Mouse (Mus musculus): ENCODE results near the gene Olfr972. TPM values are rescaled to one million over a fixed set of nuclear protein-coding genes. Genes with fewer than 3 reads are reported as not detected.
"Not testable (repeated sequence)": the region's sequence is repeated elsewhere in the genome, so short reads cannot be mapped to it uniquely, and the experiment has no call there.

The Olfr972 gene
- polyA plus RNA-seq (2015; fragmentation: Nextera tagmentation; extraction: Ambion mirVana): not detected in 2 replicates

DNA sequence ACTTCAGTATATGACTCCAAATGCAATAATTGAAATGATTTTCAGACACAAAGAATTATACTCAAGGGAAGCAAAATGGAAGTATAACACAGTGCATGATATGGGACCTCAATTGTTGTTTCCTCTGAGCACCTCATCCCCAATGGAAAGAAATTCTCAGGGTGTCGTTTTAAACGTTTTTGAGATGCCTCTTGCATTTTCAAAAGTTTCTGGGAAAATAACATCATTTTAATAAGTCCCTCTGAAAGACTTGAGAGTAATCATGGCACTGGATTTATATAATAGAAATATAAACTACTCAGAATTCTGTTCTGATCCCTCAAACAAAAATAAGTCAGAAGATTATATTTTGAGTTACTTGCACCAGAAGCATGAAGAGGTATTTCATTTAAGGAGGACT is at the start of gene Olfr972:
TSS of gene Olfr972 (plus strand) at position 301 of the 400 bp plus-strand sequence.
- H3K9me3 ChIP-seq (replicated peaks): no peaks in the 10 kb centered on the region
- no peaks in the 10 kb centered on the region for H3K36me3 ChIP-seq
- no peak within 1 kb of the TSS for H3K9ac ChIP-seq
- 44% methylated on average over 2 of the region's 2 CpGs for WGBS
- H3K4me2 ChIP-seq: no peak within 1 kb of the TSS
- no peak for ATAC-seq (replicated peaks; ENCODE audit: insufficient number of reproducible peaks, insufficient read depth, low FRiP score, low read depth)
- no peaks in the 10 kb centered on the region for H3K4me1 ChIP-seq (replicated peaks)
- H3K27me3 ChIP-seq: no peaks in the 10 kb centered on the region
- no peak within 1 kb of the TSS for H3K27ac ChIP-seq
- H3K4me3 ChIP-seq: no peak within 1 kb of the TSS

DNA sequence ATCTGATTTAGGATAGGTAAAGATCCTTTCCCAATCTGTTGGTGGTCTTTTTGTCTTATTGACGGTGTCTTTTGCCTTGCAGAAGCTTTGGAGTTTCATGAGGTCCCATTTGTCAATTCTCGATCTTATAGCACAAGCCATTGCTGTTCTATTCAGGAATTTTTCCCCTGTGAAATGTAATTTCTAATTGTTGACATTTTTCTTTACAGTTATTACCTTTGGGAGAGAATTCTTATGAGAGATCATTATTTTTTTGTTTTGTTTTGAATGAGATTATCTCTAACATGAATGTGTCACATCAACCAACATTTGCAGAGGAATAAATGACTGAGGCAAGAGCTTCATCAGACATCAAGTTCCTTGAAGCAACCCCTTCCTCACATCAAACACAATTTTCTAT is 29.6 kb upstream of the Olfr972 start, which contains the start of gene Olfr971:
TSS of gene Olfr971 (plus strand) at position 301 of the 400 bp plus-strand sequence.
- not testable (repeated sequence) for H3K4me2 ChIP-seq; H3K9me3 ChIP-seq (replicated peaks); H3K9ac ChIP-seq; H3K36me3 ChIP-seq; H3K27ac ChIP-seq; H3K27me3 ChIP-seq; H3K4me1 ChIP-seq (replicated peaks); ATAC-seq (replicated peaks; ENCODE audit: insufficient number of reproducible peaks, insufficient read depth, low FRiP score, low read depth); H3K4me3 ChIP-seq
- WGBS: 78% methylated on average over 2 of the region's 2 CpGs

DNA sequence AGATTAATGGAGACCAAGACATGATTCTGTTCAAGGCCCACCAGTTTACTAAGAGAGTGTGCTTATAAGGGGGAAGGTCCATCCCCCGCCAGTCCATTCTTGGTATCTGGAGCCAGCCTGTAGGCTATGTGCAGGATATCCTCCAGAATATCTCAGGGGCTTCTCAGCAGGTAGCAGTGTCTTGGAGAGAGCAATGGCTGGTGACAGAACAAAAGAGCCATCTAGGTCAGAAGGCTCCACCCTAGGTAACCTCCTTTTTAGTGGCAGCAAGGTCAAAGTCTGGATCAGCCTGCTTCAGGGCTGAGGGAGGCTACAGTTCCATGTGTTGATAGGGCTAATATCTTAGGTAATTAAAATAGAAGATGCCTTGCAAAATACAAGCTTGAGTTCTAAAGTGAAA is 5.8 kb downstream of the Olfr972 start:
- not testable (repeated sequence) for ATAC-seq (replicated peaks; ENCODE audit: insufficient number of reproducible peaks, insufficient read depth, low FRiP score, low read depth); H3K4me2 ChIP-seq; H3K4me3 ChIP-seq; H3K27ac ChIP-seq; H3K9me3 ChIP-seq (replicated peaks); H3K4me1 ChIP-seq (replicated peaks); H3K36me3 ChIP-seq; H3K27me3 ChIP-seq; H3K9ac ChIP-seq
- 77% methylated on average over 1 of the region's 1 CpGs for WGBS

DNA sequence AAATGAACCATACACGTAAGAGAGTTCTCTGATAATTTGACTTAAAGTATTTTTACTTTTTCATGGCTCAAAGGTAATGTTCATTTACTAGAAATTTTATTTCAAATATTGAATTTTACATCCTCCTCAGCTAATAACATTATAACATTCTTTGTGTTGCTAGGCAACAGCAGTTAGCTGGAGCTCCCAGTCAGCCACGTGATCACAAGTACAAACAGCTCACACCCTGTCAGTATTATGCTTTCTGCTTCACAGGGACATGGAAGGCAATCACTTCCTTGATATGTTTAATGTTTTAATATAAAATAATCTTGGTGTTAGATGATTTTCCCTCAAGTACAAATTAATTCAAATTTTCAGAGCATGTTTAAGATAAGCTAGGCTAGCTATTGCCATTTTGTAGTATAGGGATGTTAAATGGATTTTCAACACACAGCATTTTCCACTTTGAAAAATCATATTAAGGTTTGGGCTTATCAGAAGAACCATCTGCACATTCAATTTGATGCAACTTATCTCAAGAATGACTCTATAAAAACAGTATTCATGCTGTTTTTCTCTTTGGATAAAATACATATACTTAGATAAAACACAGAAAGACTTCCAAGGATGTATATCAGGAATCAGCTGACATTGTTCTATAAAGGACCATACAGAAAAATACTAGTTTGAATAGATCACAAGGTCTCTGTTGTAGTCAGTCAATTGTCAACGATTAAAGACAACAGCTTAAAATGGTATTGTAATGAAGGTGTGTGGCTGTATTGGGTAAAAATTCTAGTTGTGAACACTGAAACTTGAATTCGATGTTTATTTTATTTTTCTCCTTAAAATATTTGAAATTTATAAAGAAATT is 11.5 kb downstream of the Olfr972 start:
- H3K4me2 ChIP-seq; H3K27ac ChIP-seq; H3K36me3 ChIP-seq; H3K9me3 ChIP-seq (replicated peaks); ATAC-seq (replicated peaks; ENCODE audit: insufficient number of reproducible peaks, insufficient read depth, low FRiP score, low read depth); H3K4me3 ChIP-seq; H3K27me3 ChIP-seq; H3K9ac ChIP-seq; H3K4me1 ChIP-seq (replicated peaks): not testable (repeated sequence)
- no CpG with 5 or more reads among the region's 4 CpGs for WGBS

DNA sequence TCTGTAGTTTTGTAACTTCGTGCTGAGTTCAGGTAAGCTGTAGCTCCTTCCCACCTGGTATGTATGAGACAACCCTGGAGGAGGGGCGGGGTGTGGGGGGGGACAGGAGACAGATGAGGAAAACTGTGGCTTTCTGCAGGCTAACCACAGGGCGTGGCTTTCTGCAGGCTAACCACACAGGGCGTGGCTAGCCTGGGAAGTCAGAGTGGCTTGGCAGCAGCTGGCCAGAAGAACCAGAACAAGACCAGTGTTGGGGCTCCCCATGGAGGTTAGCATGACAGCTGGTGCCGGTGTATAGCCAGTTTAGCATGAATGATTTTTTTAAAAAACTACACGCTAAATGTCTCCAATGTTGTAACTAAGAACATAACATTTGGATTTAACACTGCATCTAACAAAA is 38.9 kb downstream of the Olfr972 start:
- no peak overlapping the region for H3K9ac ChIP-seq
- no peak overlapping the region for H3K4me2 ChIP-seq
- no peaks in the 10 kb centered on the region for H3K36me3 ChIP-seq
- H3K27me3 ChIP-seq: no peaks in the 10 kb centered on the region
- H3K9me3 ChIP-seq (replicated peaks): no peaks in the 10 kb centered on the region
- H3K4me3 ChIP-seq: no peak overlapping the region
- no peaks in the 10 kb centered on the region for H3K4me1 ChIP-seq (replicated peaks)
- 69% methylated on average over 6 of the region's 6 CpGs for WGBS
- H3K27ac ChIP-seq: no peak overlapping the region
- ATAC-seq (replicated peaks; ENCODE audit: insufficient number of reproducible peaks, insufficient read depth, low FRiP score, low read depth): no peak

DNA sequence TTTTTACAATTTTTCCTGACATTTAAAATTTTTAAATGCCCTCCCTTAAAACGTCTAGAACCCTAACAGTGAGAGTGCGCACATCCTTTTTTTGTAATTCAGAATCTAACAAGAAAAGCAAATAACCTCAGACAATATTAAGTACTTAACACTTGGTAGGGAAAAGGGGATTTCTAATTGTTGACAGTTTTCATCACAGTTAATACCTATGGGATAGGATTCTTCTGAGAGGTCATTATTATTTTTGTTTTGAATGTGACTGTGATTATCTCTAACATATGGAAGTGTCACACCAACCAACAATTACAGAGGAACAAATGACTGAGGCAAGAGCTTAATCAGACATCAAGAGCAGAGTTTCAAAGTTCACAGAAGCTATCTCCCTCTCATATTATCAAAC is 40.8 kb downstream of the Olfr972 start, which contains the start of gene Olfr229:
TSS of gene Olfr229 (plus strand) at position 301 of the 400 bp plus-strand sequence.
- Histone ChIP-seq H3K9me3 (replicated peaks) (no peaks in the 10 kb centered on the region), H3K36me3 (no peaks in the 10 kb centered on the region), H3K4me3 (no peak within 1 kb of the TSS), H3K27me3 (no peaks in the 10 kb centered on the region), H3K4me1 (replicated peaks) (no peaks in the 10 kb centered on the region), H3K4me2 (no peak within 1 kb of the TSS), H3K9ac (no peak within 1 kb of the TSS), H3K27ac (no peak within 1 kb of the TSS)
- 60% methylated on average over 2 of the region's 2 CpGs for WGBS
- ATAC-seq (replicated peaks; ENCODE audit: insufficient number of reproducible peaks, insufficient read depth, low FRiP score, low read depth): no peak

DNA sequence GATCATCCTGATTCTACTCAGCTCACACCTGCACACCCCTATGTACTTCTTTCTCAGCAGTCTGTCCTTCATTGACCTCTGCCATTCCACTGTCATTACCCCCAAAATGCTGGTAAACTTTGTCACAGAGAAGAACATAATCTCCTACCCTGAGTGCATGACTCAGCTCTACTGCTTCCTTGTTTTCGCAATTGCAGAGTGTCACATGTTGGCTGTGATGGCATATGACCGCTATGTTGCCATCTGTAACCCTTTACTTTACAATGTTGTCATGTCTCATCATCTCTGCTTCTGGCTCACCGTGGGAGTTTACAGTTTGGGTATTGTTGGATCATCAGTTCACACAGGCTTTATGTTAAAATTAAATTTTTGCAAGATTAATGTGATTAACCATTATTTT is 43.7 kb downstream of the Olfr972 start:
- no peaks in the 10 kb centered on the region for H3K27me3 ChIP-seq
- no peak overlapping the region for H3K4me3 ChIP-seq
- H3K36me3 ChIP-seq: no peaks in the 10 kb centered on the region
- no peak overlapping the region for H3K4me2 ChIP-seq
- H3K9me3 ChIP-seq (replicated peaks): no peaks in the 10 kb centered on the region
- no peaks in the 10 kb centered on the region for H3K4me1 ChIP-seq (replicated peaks)
- H3K27ac ChIP-seq: no peak overlapping the region
- ATAC-seq (replicated peaks; ENCODE audit: insufficient number of reproducible peaks, insufficient read depth, low FRiP score, low read depth): no peak
- WGBS: 65% methylated on average over 3 of the region's 3 CpGs
- no peak overlapping the region for H3K9ac ChIP-seq

Other genes starting within 250 kb of the Olfr972 start
- gene Olfr960, start 245.0 kb upstream of the Olfr972 start, polyA plus RNA-seq (2015; fragmentation: Nextera tagmentation; extraction: Ambion mirVana): not detected in 2 replicates
- gene Olfr961, start 221.3 kb upstream of the Olfr972 start, polyA plus RNA-seq (2015; fragmentation: Nextera tagmentation; extraction: Ambion mirVana): not detected in 2 replicates
- gene Olfr963, start 199.2 kb upstream of the Olfr972 start, polyA plus RNA-seq (2015; fragmentation: Nextera tagmentation; extraction: Ambion mirVana): not detected in 2 replicates
- gene Olfr149, start 159.3 kb upstream of the Olfr972 start, polyA plus RNA-seq (2015; fragmentation: Nextera tagmentation; extraction: Ambion mirVana): not detected in 2 replicates
- not detected in 2 replicates for gene Olfr965, start 155.1 kb upstream of the Olfr972 start, polyA plus RNA-seq (2015; fragmentation: Nextera tagmentation; extraction: Ambion mirVana)
- gene Olfr150, start 135.4 kb upstream of the Olfr972 start, polyA plus RNA-seq (2015; fragmentation: Nextera tagmentation; extraction: Ambion mirVana): not detected in 2 replicates
- gene Olfr967, start 120.2 kb upstream of the Olfr972 start, polyA plus RNA-seq (2015; fragmentation: Nextera tagmentation; extraction: Ambion mirVana): not detected in 2 replicates
- not detected in 2 replicates for gene Olfr968, start 83.2 kb upstream of the Olfr972 start, polyA plus RNA-seq (2015; fragmentation: Nextera tagmentation; extraction: Ambion mirVana)
- gene Olfr969, start 75.5 kb upstream of the Olfr972 start, polyA plus RNA-seq (2015; fragmentation: Nextera tagmentation; extraction: Ambion mirVana): not detected in 2 replicates
- gene Olfr970, start 57.6 kb upstream of the Olfr972 start, polyA plus RNA-seq (2015; fragmentation: Nextera tagmentation; extraction: Ambion mirVana): not detected in 2 replicates
- not detected in 2 replicates for gene Olfr971, start 29.5 kb upstream of the Olfr972 start, polyA plus RNA-seq (2015; fragmentation: Nextera tagmentation; extraction: Ambion mirVana)
- not detected in 2 replicates for gene Olfr229, start 40.9 kb downstream of the Olfr972 start, polyA plus RNA-seq (2015; fragmentation: Nextera tagmentation; extraction: Ambion mirVana)
- not detected in 2 replicates for gene Olfr974, start 71.1 kb downstream of the Olfr972 start, polyA plus RNA-seq (2015; fragmentation: Nextera tagmentation; extraction: Ambion mirVana)
- not detected in 2 replicates for gene Olfr975, start 85.6 kb downstream of the Olfr972 start, polyA plus RNA-seq (2015; fragmentation: Nextera tagmentation; extraction: Ambion mirVana)
- gene Olfr976, start 94.7 kb downstream of the Olfr972 start, polyA plus RNA-seq (2015; fragmentation: Nextera tagmentation; extraction: Ambion mirVana): not detected in 2 replicates
- not detected in 2 replicates for gene Olfr978, start 125.7 kb downstream of the Olfr972 start, polyA plus RNA-seq (2015; fragmentation: Nextera tagmentation; extraction: Ambion mirVana)
- gene Olfr979, start 137.0 kb downstream of the Olfr972 start, polyA plus RNA-seq (2015; fragmentation: Nextera tagmentation; extraction: Ambion mirVana): not detected in 2 replicates
- gene Olfr980, start 143.2 kb downstream of the Olfr972 start, polyA plus RNA-seq (2015; fragmentation: Nextera tagmentation; extraction: Ambion mirVana): not detected in 2 replicates
- not detected in 2 replicates for gene Olfr981, start 155.0 kb downstream of the Olfr972 start, polyA plus RNA-seq (2015; fragmentation: Nextera tagmentation; extraction: Ambion mirVana)
- gene Olfr982, start 207.4 kb downstream of the Olfr972 start, polyA plus RNA-seq (2015; fragmentation: Nextera tagmentation; extraction: Ambion mirVana): not detected in 2 replicates
- not detected in 2 replicates for gene Olfr983, start 227.2 kb downstream of the Olfr972 start, polyA plus RNA-seq (2015; fragmentation: Nextera tagmentation; extraction: Ambion mirVana)
- not detected in 2 replicates for gene Olfr984, start 247.8 kb downstream of the Olfr972 start, polyA plus RNA-seq (2015; fragmentation: Nextera tagmentation; extraction: Ambion mirVana)